Mouse (Mus musculus) neural tube, embryonic 14.5 days (tissue): ENCODE data around the gene Zfp36l2. TPM values are rescaled to one million over a fixed set of nuclear protein-coding genes. Genes with fewer than 3 reads are reported as not detected.

Source experiments
- ATAC-seq: fragments of 200-750 bp; cut with Nextera tagmentation; 2 replicates; pipeline ENCODE4 v1.8.0; 2017; ENCODE audit warnings: low read depth, mild to moderate bottlenecking, moderate TSS enrichment, moderate library complexity
- H3K27ac ChIP-seq: fragments of 300-500 bp; sonication (generic); 2 replicates; pipeline ENCODE4 v1.5.1; 2014; ENCODE audit warnings: low read depth, mild to moderate bottlenecking, control low read depth, low read length, moderate library complexity, mixed read lengths
- H3K27me3 ChIP-seq: fragments of 300-500 bp; sonication (generic); 2 replicates; pipeline ENCODE4 v1.6.1; 2014; ENCODE audit warnings: low read length; ENCODE audit not compliant: control insufficient read depth, insufficient read depth
- H3K36me3 ChIP-seq: fragments of 300-500 bp; sonication (generic); 2 replicates; pipeline ENCODE4 v1.6.1; 2014; ENCODE audit warnings: low read length, mixed read lengths; ENCODE audit not compliant: control insufficient read depth, insufficient read depth
- H3K4me1 ChIP-seq: fragments of 300-500 bp; sonication (generic); 2 replicates; pipeline ENCODE4 v1.6.1; 2014; ENCODE audit warnings: low read length; ENCODE audit not compliant: control insufficient read depth, insufficient read depth
- H3K4me2 ChIP-seq: fragments of 300-500 bp; sonication (generic); 2 replicates; pipeline ENCODE4 v1.6.1; 2014; ENCODE audit warnings: mild to moderate bottlenecking, low read depth, low read length, control low read depth
- H3K4me3 ChIP-seq: fragments of 300-500 bp; sonication (generic); 2 replicates; pipeline ENCODE4 v1.5.1; 2014; ENCODE audit warnings: low read depth, low read length, control low read depth, mixed read lengths
- H3K9ac ChIP-seq: fragments of 300-500 bp; sonication (generic); replicated peaks from 2 replicates; pipeline ENCODE4 v1.6.1; 2014; ENCODE audit warnings: low read depth, mild to moderate bottlenecking, control low read depth, low read length, mixed read lengths
- H3K9me3 ChIP-seq: fragments of 300-500 bp; sonication (generic); 2 replicates; pipeline ENCODE4 v1.6.1; 2016; ENCODE audit warnings: low read length; ENCODE audit not compliant: control insufficient read depth
- WGBS: fragments of 180-500 bp; shearing (Covaris S2); extraction: QIAGEN DNeasy Blood & Tissue Kit; methylation state at CpG from one replicate; pipeline ENCODE4 v1.1.7; 2014; 5-methylcytosine and 5-hydroxymethylcytosine counted together
- polyA plus RNA-seq: library from polyadenylated mRNA; unstranded; fragments of >200 nt; fragmentation: Nextera tagmentation; extraction: Ambion mirVana; gene quantifications from 2 replicates; pipeline ENCODE4 v1.2.1, GENCODE M21; 2014

Zfp36l2 gene
- polyA plus RNA-seq, 1 experiment from 2014 or later = 4.8 TPM

DNA sequence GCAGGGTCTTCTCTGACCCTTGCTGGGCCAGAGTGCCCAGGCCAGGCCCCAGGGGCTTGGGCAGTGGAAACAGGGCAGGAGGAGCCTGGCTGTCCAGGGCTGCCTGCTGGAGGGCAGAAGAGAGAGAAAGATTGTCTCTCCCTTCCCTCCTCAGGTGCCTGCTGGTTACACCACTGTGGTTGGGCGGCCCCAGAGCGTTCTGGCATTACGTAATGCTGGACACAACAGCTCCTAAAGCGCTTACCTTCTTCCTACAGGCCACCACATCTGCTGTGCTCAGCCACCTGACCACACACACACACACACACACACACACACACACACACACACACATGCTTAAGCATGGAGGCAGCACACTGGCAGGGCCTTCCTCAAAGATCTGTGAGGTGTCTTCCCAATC, 20.4 kb downstream of the Zfp36l2 start:
- Histone ChIP-seq H3K4me1 (no peaks in the 10 kb centered on the region), H3K27ac (no peak overlapping the region), H3K4me3 (no peak overlapping the region), H3K9ac (no peak overlapping the region), H3K4me2 (no peak overlapping the region), H3K9me3 (no peaks in the 10 kb centered on the region), H3K36me3 (no peaks in the 10 kb centered on the region), H3K27me3 (no peaks in the 10 kb centered on the region)
- WGBS = 92% methylated on average over 4 of the region's 4 CpGs
- no peak for ATAC-seq

GRCm38 (mm10) chr17:84166135-84166860, 21.4 kb downstream of the Zfp36l2 start:
- Histone ChIP-seq H3K9me3 (no peaks in the 10 kb centered on the region), H3K4me2 (no peak overlapping the region), H3K4me3 (no peak overlapping the region), H3K36me3 (no peaks in the 10 kb centered on the region), H3K9ac (no peak overlapping the region), H3K27ac (no peak overlapping the region), H3K27me3 (no peaks in the 10 kb centered on the region), H3K4me1 (no peaks in the 10 kb centered on the region)
- WGBS = 88% methylated on average over 9 of the region's 9 CpGs
- no peak for ATAC-seq

DNA sequence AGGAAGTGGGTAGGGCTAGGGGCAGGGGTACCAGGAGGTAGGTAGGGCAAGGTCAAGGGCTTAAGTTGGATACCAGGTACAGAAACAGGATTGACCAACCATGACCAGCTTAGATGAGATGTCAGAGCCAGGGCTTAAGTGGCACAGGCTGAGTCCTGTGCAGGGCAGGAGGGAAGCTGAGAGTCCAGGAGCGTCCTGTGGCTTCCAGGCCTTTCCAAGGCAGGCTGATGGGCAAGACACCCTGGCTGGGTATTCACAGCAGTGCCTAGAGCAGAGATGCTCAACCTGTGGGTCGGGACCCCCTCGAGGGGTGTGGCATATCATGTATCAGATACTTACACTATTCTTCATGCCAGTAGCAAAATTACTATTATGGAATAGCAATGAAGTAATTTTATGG, 22.0 kb downstream of the Zfp36l2 start:
- Histone ChIP-seq H3K9ac (no peak overlapping the region), H3K36me3 (no peaks in the 10 kb centered on the region), H3K27me3 (no peaks in the 10 kb centered on the region), H3K27ac (no peak overlapping the region), H3K9me3 (no peaks in the 10 kb centered on the region), H3K4me2 (no peak overlapping the region), H3K4me1 (no peaks in the 10 kb centered on the region), H3K4me3 (no peak overlapping the region)
- no peak for ATAC-seq
- WGBS = 97% methylated on average over 3 of the region's 3 CpGs

GRCm38 (mm10) chr17:84164146-84164545, 23.6 kb downstream of the Zfp36l2 start:
- no peak overlapping the region for H3K9ac ChIP-seq
- no peak for ATAC-seq
- no peaks in the 10 kb centered on the region for H3K27me3 ChIP-seq
- H3K4me2 ChIP-seq = no peak overlapping the region
- WGBS = 85% methylated on average over 8 of the region's 8 CpGs
- H3K36me3 ChIP-seq = no peaks in the 10 kb centered on the region
- H3K9me3 ChIP-seq = no peaks in the 10 kb centered on the region
- no peaks in the 10 kb centered on the region for H3K4me1 ChIP-seq
- H3K4me3 ChIP-seq = no peak overlapping the region
- no peak overlapping the region for H3K27ac ChIP-seq

- WGBS = 73% methylated on average over 12 of the region's 12 CpGs
- Histone ChIP-seq H3K4me2 (no peak overlapping the region), H3K36me3 (no peaks in the 10 kb centered on the region), H3K27ac (no peak overlapping the region), H3K4me3 (no peak overlapping the region), H3K4me1 (no peaks in the 10 kb centered on the region), H3K27me3 (no peaks in the 10 kb centered on the region), H3K9me3 (no peaks in the 10 kb centered on the region), H3K9ac (no peak overlapping the region)
- ATAC-seq = no peak
These were observed 24.5 kb downstream of the Zfp36l2 start for GRCm38 (mm10) chr17:84163066-84163785.

- ATAC-seq = no peak
- H3K36me3 ChIP-seq = no peaks in the 10 kb centered on the region
These were observed 25.5 kb downstream of the Zfp36l2 start for GRCm38 (mm10) chr17:84162211-84162760.

GRCm38 (mm10) chr17:84161231-84161854, 26.4 kb downstream of the Zfp36l2 start:
- no peak overlapping the region for H3K4me2 ChIP-seq
- WGBS = 53% methylated on average over 6 of the region's 6 CpGs
- no peak overlapping the region for H3K27ac ChIP-seq
- ATAC-seq = peak; percentile 9; the same call in 1 of the 2 replicates
- peaks cover 3% of the 10 kb centered on the region; the same call in 1 of the 2 replicates for H3K27me3 ChIP-seq
- H3K9ac ChIP-seq = no peak overlapping the region
- no peaks in the 10 kb centered on the region for H3K9me3 ChIP-seq
- H3K4me3 ChIP-seq = no peak overlapping the region
- 0 out of 2 replicates have a peak, but pooled peaks cover under 1% of the 10 kb centered on the region for H3K4me1 ChIP-seq
- no peaks in the 10 kb centered on the region for H3K36me3 ChIP-seq

More at GRCm38 (mm10) chr17:84162211-84162760, 25.5 kb downstream of the Zfp36l2 start:
- Histone ChIP-seq H3K9ac (no peak overlapping the region), H3K27ac (no peak overlapping the region), H3K4me1 (no peaks in the 10 kb centered on the region), H3K27me3 (peaks cover 3% of the 10 kb centered on the region; the same call in 1 of the 2 replicates), H3K4me2 (no peak overlapping the region), H3K4me3 (no peak overlapping the region), H3K9me3 (no peaks in the 10 kb centered on the region)
- 93% methylated on average over 8 of the region's 8 CpGs for WGBS

GRCm38 (mm10) chr17:84158891-84159290, 28.9 kb downstream of the Zfp36l2 start:
- no peak for ATAC-seq
- H3K4me2 ChIP-seq = no peak overlapping the region
- no peaks in the 10 kb centered on the region for H3K9me3 ChIP-seq
- no peak overlapping the region for H3K4me3 ChIP-seq
- H3K9ac ChIP-seq = no peak overlapping the region
- H3K4me1 ChIP-seq = peaks cover 4% of the 10 kb centered on the region; the same call in 1 of the 2 replicates
- H3K27ac ChIP-seq = no peak overlapping the region
- no peaks in the 10 kb centered on the region for H3K36me3 ChIP-seq
- peaks cover 3% of the 10 kb centered on the region; the same call in 1 of the 2 replicates for H3K27me3 ChIP-seq
- 50% methylated on average over 15 of the region's 15 CpGs for WGBS
